Mouse (Mus musculus) liver, postnatal 0 days (tissue): ENCODE data around the gene Isg20. TPM values are rescaled to one million over a fixed set of nuclear protein-coding genes. Genes with fewer than 3 reads are reported as not detected.

Experiments used
- ATAC-seq: fragments of 200-750 bp; cut with Nextera tagmentation; 2 replicates; pipeline ENCODE4 v1.8.0; 2017; ENCODE audit warnings: mild to moderate bottlenecking, moderate library complexity
- DNase-seq: peaks from one replicate; pipeline ENCODE4 v3.0.0-alpha.2; 2016
- H3K27ac ChIP-seq: fragments of 300-500 bp; sonication (generic); 2 replicates; pipeline ENCODE4 v1.5.1; 2014; ENCODE audit warnings: antibody characterized with exemption, moderate library complexity, mild to moderate bottlenecking, low read depth
- H3K27me3 ChIP-seq: fragments of 300-500 bp; sonication (generic); 2 replicates; pipeline ENCODE4 v1.6.1; 2014; ENCODE audit warnings: low read length, control low read depth, mixed read lengths; ENCODE audit not compliant: insufficient read depth
- H3K36me3 ChIP-seq: fragments of 300-500 bp; sonication (generic); replicated peaks from 2 replicates; pipeline ENCODE4 v1.6.1; 2014; ENCODE audit warnings: mild to moderate bottlenecking, control low read depth, low read length, moderate library complexity, mixed read lengths; ENCODE audit not compliant: insufficient read depth
- H3K4me1 ChIP-seq: fragments of 300-500 bp; sonication (generic); 2 replicates; pipeline ENCODE4 v1.6.1; 2014; ENCODE audit warnings: antibody characterized with exemption, mild to moderate bottlenecking, control low read depth; ENCODE audit not compliant: insufficient read depth
- H3K4me2 ChIP-seq: fragments of 300-500 bp; sonication (generic); 2 replicates; pipeline ENCODE4 v1.6.1; 2014; ENCODE audit warnings: low read depth, mild to moderate bottlenecking, low read length, moderate library complexity, mixed read lengths
- H3K4me3 ChIP-seq: fragments of 300-500 bp; sonication (generic); 2 replicates; pipeline ENCODE4 v1.5.1; 2014; ENCODE audit warnings: low read depth, low read length
- H3K9ac ChIP-seq: fragments of 300-500 bp; sonication (generic); replicated peaks from 2 replicates; pipeline ENCODE4 v1.6.1; 2014; ENCODE audit warnings: mild to moderate bottlenecking, moderate library complexity
- H3K9me3 ChIP-seq: fragments of 300-500 bp; sonication (generic); 2 replicates; pipeline ENCODE4 v1.6.1; 2016; ENCODE audit warnings: mild to moderate bottlenecking, control low read depth, low read length, mixed read lengths
- CTCF ChIP-seq: sonication (generic); IDR thresholded peaks from 2 replicates; pipeline ENCODE4 v1.5.1; 2016; ENCODE audit warnings: antibody characterized with exemption, low read depth
- EP300 ChIP-seq: IDR thresholded peaks from 2 replicates; pipeline ENCODE4 v1.6.1; 2016; ENCODE audit warnings: antibody characterized with exemption, low read depth, mild to moderate bottlenecking
- WGBS: fragments of 180-500 bp; shearing (Covaris S2); extraction: QIAGEN DNeasy Blood & Tissue Kit; methylation state at CpG from one replicate; pipeline ENCODE4 v1.1.7; 2014; ENCODE audit not compliant: insufficient replicate concordance; 5-methylcytosine and 5-hydroxymethylcytosine counted together
- polyA plus RNA-seq: library from polyadenylated mRNA; unstranded; fragments of >200 nt; fragmentation: Nextera tagmentation; extraction: Ambion mirVana; gene quantifications from 2 replicates; pipeline ENCODE4 v1.2.1, GENCODE M21; 2015

The Isg20 gene
- polyA plus RNA-seq, 1 experiment from 2014 or later = 108 TPM

- no peak for TF ChIP-seq EP300
- no peak for TF ChIP-seq CTCF
- Histone ChIP-seq H3K4me2 (0 out of 2 replicates have a peak overlapping the region, but pooled peaks have one; percentile 88), H3K4me1 (peaks cover 29% of the 10 kb centered on the region), H3K27ac (peak overlapping the region; percentile 97), H3K9ac (no peak overlapping the region), H3K4me3 (no peak overlapping the region), H3K36me3 (peaks cover 24% of the 10 kb centered on the region), H3K27me3 (no peaks in the 10 kb centered on the region), H3K9me3 (no peaks in the 10 kb centered on the region)
- DNase-seq (no peak), ATAC-seq (no peak)
- 74% methylated on average over 4 of the region's 4 CpGs for WGBS
These were observed 2.0 kb upstream of the Isg20 start for GRCm38 (mm10) chr7:78911209-78911608.

- ATAC-seq = no peak
- WGBS = 8% methylated on average over 20 of the region's 20 CpGs
- peak; percentile 63 for DNase-seq
- Histone ChIP-seq H3K27ac (peak overlapping the region; percentile 97), H3K9ac (peak overlapping the region; percentile 86), H3K4me1 (peaks cover 29% of the 10 kb centered on the region), H3K9me3 (no peaks in the 10 kb centered on the region), H3K4me2 (peak overlapping the region; percentile 88), H3K27me3 (no peaks in the 10 kb centered on the region), H3K4me3 (peak overlapping the region; percentile 65), H3K36me3 (peaks cover 27% of the 10 kb centered on the region)
- TF ChIP-seq CTCF = no peak
- TF ChIP-seq EP300 = 0 out of 2 replicates have a peak, but pooled peaks have one; percentile 43
These were observed 811 bp upstream of the Isg20 start for GRCm38 (mm10) chr7:78912253-78912973.

GRCm38 (mm10) chr7:78913649-78914544, 673 bp downstream of the Isg20 start:
- peak overlapping the region; percentile 97 for H3K27ac ChIP-seq
- peak overlapping the region; percentile 65 for H3K4me3 ChIP-seq
- peak; percentile 89 for DNase-seq
- H3K9me3 ChIP-seq = no peaks in the 10 kb centered on the region
- peaks cover 29% of the 10 kb centered on the region for H3K4me1 ChIP-seq
- peaks cover 29% of the 10 kb centered on the region for H3K36me3 ChIP-seq
- peak overlapping the region; percentile 86 for H3K9ac ChIP-seq
- H3K4me2 ChIP-seq = peak overlapping the region; percentile 88
- no peaks in the 10 kb centered on the region for H3K27me3 ChIP-seq
- TF ChIP-seq EP300 = peak; percentile 93
- no peak for TF ChIP-seq CTCF
- ATAC-seq = peak; percentile 91
- WGBS = 37% methylated on average over 19 of the region's 19 CpGs

- no peaks in the 10 kb centered on the region for H3K9me3 ChIP-seq
- H3K4me3 ChIP-seq = peak overlapping the region; percentile 65
- TF ChIP-seq CTCF (no peak), EP300 (no peak)
- peak overlapping the region; percentile 97 for H3K27ac ChIP-seq
- ATAC-seq (no peak), DNase-seq (no peak)
- H3K36me3 ChIP-seq = peaks cover 31% of the 10 kb centered on the region
- H3K27me3 ChIP-seq = no peaks in the 10 kb centered on the region
- peak overlapping the region; percentile 88 for H3K4me2 ChIP-seq
- peaks cover 29% of the 10 kb centered on the region for H3K4me1 ChIP-seq
- 59% methylated on average over 3 of the region's 3 CpGs for WGBS
- peak overlapping the region; percentile 86 for H3K9ac ChIP-seq
These were observed 1.3 kb downstream of the Isg20 start for GRCm38 (mm10) chr7:78914545-78914845.

GRCm38 (mm10) chr7:78914896-78915510, 1.8 kb downstream of the Isg20 start:
- Histone ChIP-seq H3K9me3 (no peaks in the 10 kb centered on the region), H3K4me3 (peak overlapping the region; percentile 65), H3K9ac (peak overlapping the region; percentile 86), H3K4me2 (peak overlapping the region; percentile 88), H3K36me3 (peaks cover 31% of the 10 kb centered on the region), H3K4me1 (peaks cover 29% of the 10 kb centered on the region), H3K27ac (peak overlapping the region; percentile 97), H3K27me3 (no peaks in the 10 kb centered on the region)
- 71% methylated on average over 11 of the region's 11 CpGs for WGBS
- ATAC-seq (no peak), DNase-seq (peak; percentile 56)
- TF ChIP-seq EP300 = no peak
- no peak for TF ChIP-seq CTCF

GRCm38 (mm10) chr7:78918686-78919085, 5.5 kb downstream of the Isg20 start:
- no peaks in the 10 kb centered on the region for H3K9me3 ChIP-seq
- TF ChIP-seq EP300 (no peak), CTCF (no peak)
- 43% methylated on average over 4 of the region's 4 CpGs for WGBS
- ATAC-seq = no peak
- no peak overlapping the region for H3K4me3 ChIP-seq
- H3K9ac ChIP-seq = no peak overlapping the region
- no peak for DNase-seq
- no peaks in the 10 kb centered on the region for H3K27me3 ChIP-seq
- no peak overlapping the region for H3K4me2 ChIP-seq
- H3K27ac ChIP-seq = no peak overlapping the region
- peaks cover 9% of the 10 kb centered on the region for H3K4me1 ChIP-seq
- peaks cover 33% of the 10 kb centered on the region for H3K36me3 ChIP-seq
